Mouse (Mus musculus): ENCODE data around the gene Tvp23a. TPM values are rescaled to one million over a fixed set of nuclear protein-coding genes. Genes with fewer than 3 reads are reported as not detected.

Gene Tvp23a
- polyA plus RNA-seq, 1 experiment from 2014 or later = 48.6 TPM

GRCm38 (mm10) chr16:10443723-10444122 is 3.4 kb downstream of the Tvp23a start:
- H3K9ac ChIP-seq (replicated peaks; ENCODE audit: low read depth, low read length) = no peak overlapping the region
- H3K9me3 ChIP-seq (ENCODE audit: control insufficient read depth, low read length) = no peaks in the 10 kb centered on the region
- no peaks in the 10 kb centered on the region for H3K36me3 ChIP-seq (ENCODE audit: control insufficient read depth, insufficient read depth, low read length)
- no peak overlapping the region for H3K4me2 ChIP-seq (ENCODE audit: low read depth, low read length)
- H3K27me3 ChIP-seq (ENCODE audit: control insufficient read depth, insufficient read depth, low read length) = no peaks in the 10 kb centered on the region
- H3K4me1 ChIP-seq (ENCODE audit: control insufficient read depth, insufficient read depth, low read length) = peaks cover 16% of the 10 kb centered on the region
- no peak overlapping the region for H3K27ac ChIP-seq (ENCODE audit: low read depth, low read length)
- no peak overlapping the region for H3K4me3 ChIP-seq (ENCODE audit: low read depth, low read length)
- ATAC-seq (ENCODE audit: low read depth) = no peak

- H3K27me3 ChIP-seq (ENCODE audit: control insufficient read depth, insufficient read depth, low read length) = no peaks in the 10 kb centered on the region
- no peak for ATAC-seq (ENCODE audit: low read depth)
- H3K4me3 ChIP-seq (ENCODE audit: low read depth, low read length) = no peak overlapping the region
- no peak overlapping the region for H3K9ac ChIP-seq (replicated peaks; ENCODE audit: low read depth, low read length)
- WGBS = 95% methylated on average over 4 of the region's 4 CpGs
- H3K27ac ChIP-seq (ENCODE audit: low read depth, low read length) = no peak overlapping the region
- H3K4me2 ChIP-seq (ENCODE audit: low read depth, low read length) = no peak overlapping the region
- H3K36me3 ChIP-seq (ENCODE audit: control insufficient read depth, insufficient read depth, low read length) = no peaks in the 10 kb centered on the region
- H3K9me3 ChIP-seq (ENCODE audit: control insufficient read depth, low read length) = no peaks in the 10 kb centered on the region
- H3K4me1 ChIP-seq (ENCODE audit: control insufficient read depth, insufficient read depth, low read length) = peaks cover 10% of the 10 kb centered on the region
These were observed 5.4 kb downstream of the Tvp23a start for GRCm38 (mm10) chr16:10441761-10442160.

GRCm38 (mm10) chr16:10441328-10441727 is 5.8 kb downstream of the Tvp23a start:
- H3K27me3 ChIP-seq (ENCODE audit: control insufficient read depth, insufficient read depth, low read length) = no peaks in the 10 kb centered on the region
- ATAC-seq (ENCODE audit: low read depth) = no peak
- no peak overlapping the region for H3K9ac ChIP-seq (replicated peaks; ENCODE audit: low read depth, low read length)
- peaks cover 10% of the 10 kb centered on the region for H3K4me1 ChIP-seq (ENCODE audit: control insufficient read depth, insufficient read depth, low read length)
- H3K27ac ChIP-seq (ENCODE audit: low read depth, low read length) = no peak overlapping the region
- no peaks in the 10 kb centered on the region for H3K9me3 ChIP-seq (ENCODE audit: control insufficient read depth, low read length)
- WGBS = 85% methylated on average over 6 of the region's 6 CpGs
- H3K36me3 ChIP-seq (ENCODE audit: control insufficient read depth, insufficient read depth, low read length) = no peaks in the 10 kb centered on the region
- no peak overlapping the region for H3K4me2 ChIP-seq (ENCODE audit: low read depth, low read length)
- H3K4me3 ChIP-seq (ENCODE audit: low read depth, low read length) = no peak overlapping the region

- Histone ChIP-seq H3K36me3 (ENCODE audit: control insufficient read depth, insufficient read depth, low read length) (no peaks in the 10 kb centered on the region), H3K4me1 (ENCODE audit: control insufficient read depth, insufficient read depth, low read length) (no peaks in the 10 kb centered on the region), H3K27ac (ENCODE audit: low read depth, low read length) (no peak overlapping the region), H3K9ac (replicated peaks; ENCODE audit: low read depth, low read length) (no peak overlapping the region), H3K27me3 (ENCODE audit: control insufficient read depth, insufficient read depth, low read length) (no peaks in the 10 kb centered on the region), H3K9me3 (ENCODE audit: control insufficient read depth, low read length) (no peaks in the 10 kb centered on the region), H3K4me2 (ENCODE audit: low read depth, low read length) (no peak overlapping the region), H3K4me3 (ENCODE audit: low read depth, low read length) (no peak overlapping the region)
- 83% methylated on average over 5 of the region's 5 CpGs for WGBS
- no peak for ATAC-seq (ENCODE audit: low read depth)
These were observed 9.1 kb downstream of the Tvp23a start for GRCm38 (mm10) chr16:10438055-10438454.

GRCm38 (mm10) chr16:10436166-10436565 is 11.0 kb downstream of the Tvp23a start:
- Histone ChIP-seq H3K27me3 (ENCODE audit: control insufficient read depth, insufficient read depth, low read length) (no peaks in the 10 kb centered on the region), H3K9me3 (ENCODE audit: control insufficient read depth, low read length) (no peaks in the 10 kb centered on the region), H3K4me2 (ENCODE audit: low read depth, low read length) (no peak overlapping the region), H3K27ac (ENCODE audit: low read depth, low read length) (no peak overlapping the region), H3K4me1 (ENCODE audit: control insufficient read depth, insufficient read depth, low read length) (no peaks in the 10 kb centered on the region), H3K4me3 (ENCODE audit: low read depth, low read length) (no peak overlapping the region), H3K9ac (replicated peaks; ENCODE audit: low read depth, low read length) (no peak overlapping the region), H3K36me3 (ENCODE audit: control insufficient read depth, insufficient read depth, low read length) (no peaks in the 10 kb centered on the region)
- ATAC-seq (ENCODE audit: low read depth) = no peak
- WGBS = 84% methylated on average over 6 of the region's 6 CpGs

GRCm38 (mm10) chr16:10433344-10433743 is 13.8 kb downstream of the Tvp23a start:
- H3K27me3 ChIP-seq (ENCODE audit: control insufficient read depth, insufficient read depth, low read length) = no peaks in the 10 kb centered on the region
- H3K4me2 ChIP-seq (ENCODE audit: low read depth, low read length) = no peak overlapping the region
- H3K4me3 ChIP-seq (ENCODE audit: low read depth, low read length) = no peak overlapping the region
- no peaks in the 10 kb centered on the region for H3K36me3 ChIP-seq (ENCODE audit: control insufficient read depth, insufficient read depth, low read length)
- no peaks in the 10 kb centered on the region for H3K4me1 ChIP-seq (ENCODE audit: control insufficient read depth, insufficient read depth, low read length)
- H3K27ac ChIP-seq (ENCODE audit: low read depth, low read length) = no peak overlapping the region
- no peak for ATAC-seq (ENCODE audit: low read depth)
- 91% methylated on average over 5 of the region's 5 CpGs for WGBS
- no peaks in the 10 kb centered on the region for H3K9me3 ChIP-seq (ENCODE audit: control insufficient read depth, low read length)
- H3K9ac ChIP-seq (replicated peaks; ENCODE audit: low read depth, low read length) = no peak overlapping the region

GRCm38 (mm10) chr16:10432387-10432786 is 14.8 kb downstream of the Tvp23a start:
- 87% methylated on average over 4 of the region's 4 CpGs for WGBS
- H3K27ac ChIP-seq (ENCODE audit: low read depth, low read length) = no peak overlapping the region
- no peaks in the 10 kb centered on the region for H3K4me1 ChIP-seq (ENCODE audit: control insufficient read depth, insufficient read depth, low read length)
- no peak overlapping the region for H3K4me3 ChIP-seq (ENCODE audit: low read depth, low read length)
- no peak overlapping the region for H3K4me2 ChIP-seq (ENCODE audit: low read depth, low read length)
- no peak for ATAC-seq (ENCODE audit: low read depth)
- no peaks in the 10 kb centered on the region for H3K9me3 ChIP-seq (ENCODE audit: control insufficient read depth, low read length)
- no peak overlapping the region for H3K9ac ChIP-seq (replicated peaks; ENCODE audit: low read depth, low read length)
- no peaks in the 10 kb centered on the region for H3K27me3 ChIP-seq (ENCODE audit: control insufficient read depth, insufficient read depth, low read length)
- H3K36me3 ChIP-seq (ENCODE audit: control insufficient read depth, insufficient read depth, low read length) = peaks cover 2% of the 10 kb centered on the region; the same call in 1 of the 2 replicates

GRCm38 (mm10) chr16:10431911-10432310 is 15.3 kb downstream of the Tvp23a start:
- H3K9me3 ChIP-seq (ENCODE audit: control insufficient read depth, low read length) = no peaks in the 10 kb centered on the region
- H3K9ac ChIP-seq (replicated peaks; ENCODE audit: low read depth, low read length) = no peak overlapping the region
- H3K4me1 ChIP-seq (ENCODE audit: control insufficient read depth, insufficient read depth, low read length) = no peaks in the 10 kb centered on the region
- H3K4me2 ChIP-seq (ENCODE audit: low read depth, low read length) = no peak overlapping the region
- no peak overlapping the region for H3K27ac ChIP-seq (ENCODE audit: low read depth, low read length)
- H3K36me3 ChIP-seq (ENCODE audit: control insufficient read depth, insufficient read depth, low read length) = peaks cover 6% of the 10 kb centered on the region
- no peak for ATAC-seq (ENCODE audit: low read depth)
- no peak overlapping the region for H3K4me3 ChIP-seq (ENCODE audit: low read depth, low read length)
- no peaks in the 10 kb centered on the region for H3K27me3 ChIP-seq (ENCODE audit: control insufficient read depth, insufficient read depth, low read length)
- WGBS = 74% methylated on average over 1 of the region's 1 CpGs

- H3K4me3 ChIP-seq (ENCODE audit: low read depth, low read length) = no peak overlapping the region
- H3K4me2 ChIP-seq (ENCODE audit: low read depth, low read length) = no peak overlapping the region
- peaks cover 38% of the 10 kb centered on the region for H3K36me3 ChIP-seq (ENCODE audit: control insufficient read depth, insufficient read depth, low read length)
- ATAC-seq (ENCODE audit: low read depth) = no peak
- no peaks in the 10 kb centered on the region for H3K4me1 ChIP-seq (ENCODE audit: control insufficient read depth, insufficient read depth, low read length)
- no peak overlapping the region for H3K9ac ChIP-seq (replicated peaks; ENCODE audit: low read depth, low read length)
- H3K9me3 ChIP-seq (ENCODE audit: control insufficient read depth, low read length) = no peaks in the 10 kb centered on the region
- H3K27me3 ChIP-seq (ENCODE audit: control insufficient read depth, insufficient read depth, low read length) = no peaks in the 10 kb centered on the region
- WGBS = 98% methylated on average over 9 of the region's 9 CpGs
- H3K27ac ChIP-seq (ENCODE audit: low read depth, low read length) = no peak overlapping the region
These were observed 26.6 kb downstream of the Tvp23a start for GRCm38 (mm10) chr16:10420447-10421054.
